Mouse (Mus musculus) MEL (cell line): ENCODE results near the gene Klra1. TPM values are rescaled to one million over a fixed set of nuclear protein-coding genes. Genes with fewer than 3 reads are reported as not detected.

ENCODE experiments used
- DNase-seq: peaks from one replicate; pipeline ENCODE4 v3.0.0; 2011; ENCODE audit warnings: low read depth, low spot score
- H3K27ac ChIP-seq: 2 replicates; pipeline ENCODE4 v1.5.1; 2012; ENCODE audit warnings: low read depth, mild to moderate bottlenecking, control low read depth, low read length, moderate library complexity; ENCODE audit not compliant: control insufficient read depth
- H3K27me3 ChIP-seq, 2 experiments: fragments of 150-350 bp in 1 of 2; sonication (generic) in 1 of 2; 2 replicates each; pipeline ENCODE4 v1.6.1; 2012; ENCODE audit warnings: low read length in 2 of 2, mild to moderate bottlenecking in 2 of 2, improper control_type of control experiment in 1 of 2, moderate library complexity in 1 of 2; ENCODE audit not compliant: insufficient read depth in 2 of 2, control insufficient read depth in 1 of 2
- H3K36me3 ChIP-seq, 2 experiments: 2 replicates each; pipeline ENCODE4 v1.6.1; 2012 to 2014; ENCODE audit warnings: low read length in 2 of 2, improper control_type of control experiment in 1 of 2, inconsistent platforms in 1 of 2, mild to moderate bottlenecking in 1 of 2; ENCODE audit not compliant: insufficient read depth in 2 of 2, control insufficient read depth in 1 of 2
- H3K4me1 ChIP-seq, 2 experiments: fragments of 150-350 bp in 1 of 2; sonication (generic) in 1 of 2; 2 replicates each; pipeline ENCODE4 v1.6.1; 2012; ENCODE audit warnings: low read length in 2 of 2, improper control_type of control experiment in 1 of 2, mild to moderate bottlenecking in 1 of 2; ENCODE audit not compliant: insufficient read depth in 2 of 2, control insufficient read depth in 1 of 2
- H3K4me3 ChIP-seq, 2 experiments: fragments of 150-350 bp in 1 of 2; sonication (generic) in 1 of 2; 2 replicates each; pipeline ENCODE4 v1.5.1; 2012; ENCODE audit warnings: low read depth in 2 of 2, low read length in 2 of 2, mild to moderate bottlenecking in 2 of 2, moderate library complexity in 2 of 2, control low read depth in 1 of 2, improper control_type of control experiment in 1 of 2; ENCODE audit not compliant: control insufficient read depth in 1 of 2, insufficient read depth in 1 of 2
- H3K79me2 ChIP-seq: 2 replicates; pipeline ENCODE4 v1.6.1; 2012; ENCODE audit warnings: mild to moderate bottlenecking, low read length, moderate library complexity; ENCODE audit not compliant: control insufficient read depth, poor library complexity, insufficient read depth
- H3K9ac ChIP-seq: 2 replicates; pipeline ENCODE4 v1.6.1; 2012; ENCODE audit warnings: low read depth, mild to moderate bottlenecking, control low read depth, low read length, moderate library complexity; ENCODE audit not compliant: control insufficient read depth, poor library complexity, severe bottlenecking
- H3K9me3 ChIP-seq: fragments of 150-350 bp; sonication (generic); replicated peaks from 2 replicates; pipeline ENCODE4 v1.6.1; 2012; ENCODE audit warnings: mild to moderate bottlenecking, low read length, improper control_type of control experiment, moderate library complexity; ENCODE audit not compliant: insufficient read depth
- CTCF ChIP-seq, 3 experiments: IDR thresholded peaks in 2 of 3; conservative IDR thresholded peaks in 1 of 3; 2 replicates each; pipeline ENCODE4 v1.5.1; 2011 to 2012; ENCODE audit warnings: low read length in 3 of 3, low read depth in 2 of 3, mild to moderate bottlenecking in 2 of 3, improper control_type of control experiment in 1 of 3, inconsistent platforms in 1 of 3, mixed read lengths in 1 of 3, moderate library complexity in 1 of 3; ENCODE audit not compliant: control insufficient read depth in 1 of 3, insufficient read depth in 1 of 3, poor library complexity in 1 of 3, severe bottlenecking in 1 of 3
- E2F4 ChIP-seq: IDR thresholded peaks from 2 replicates; pipeline ENCODE4 v1.6.1; 2011; ENCODE audit warnings: low read depth, low read length, improper control_type of control experiment, borderline replicate concordance
- EP300 ChIP-seq, 2 experiments: IDR thresholded peaks; 2 replicates each; pipeline ENCODE4 v1.6.1; 2011; ENCODE audit warnings: improper control_type of control experiment in 2 of 2, low read length in 2 of 2, low read depth in 1 of 2, mild to moderate bottlenecking in 1 of 2
- ETS1 ChIP-seq: IDR thresholded peaks from 2 replicates; pipeline ENCODE4 v1.6.1; 2012; ENCODE audit warnings: low read depth, mild to moderate bottlenecking, inconsistent platforms, low read length, improper control_type of control experiment, moderate library complexity
- GATA1 ChIP-seq: IDR thresholded peaks from 2 replicates; pipeline ENCODE4 v1.6.1; 2011; ENCODE audit warnings: low read depth, low read length, improper control_type of control experiment
- HCFC1 ChIP-seq: IDR thresholded peaks from 2 replicates; pipeline ENCODE4 v1.6.1; 2012; ENCODE audit warnings: low read depth, mild to moderate bottlenecking, inconsistent platforms, low read length, improper control_type of control experiment, moderate library complexity
- JUND ChIP-seq: IDR thresholded peaks from 2 replicates; pipeline ENCODE4 v1.6.1; 2011; ENCODE audit warnings: low read depth, mild to moderate bottlenecking, improper control_type of control experiment, low read length
- KAT2A ChIP-seq: conservative IDR thresholded peaks from 2 replicates; pipeline ENCODE4 v1.6.1; 2012; ENCODE audit warnings: low read depth, low read length, improper control_type of control experiment, inconsistent platforms
- MYB ChIP-seq: IDR thresholded peaks from 2 replicates; pipeline ENCODE4 v1.6.1; 2011; ENCODE audit warnings: mild to moderate bottlenecking, low read depth, low read length, improper control_type of control experiment
- MYC ChIP-seq: IDR thresholded peaks from 2 replicates; pipeline ENCODE4 v1.6.1; 2011; ENCODE audit warnings: low read depth, mild to moderate bottlenecking, low read length, improper control_type of control experiment, moderate library complexity
- NRF1 ChIP-seq: IDR thresholded peaks from 2 replicates; pipeline ENCODE4 v1.6.1; 2014; ENCODE audit warnings: low read depth, mild to moderate bottlenecking, inconsistent platforms, low read length, improper control_type of control experiment, moderate library complexity; ENCODE audit not compliant: poor library complexity, insufficient read depth, severe bottlenecking
- POLR2AphosphoS2 ChIP-seq: IDR thresholded peaks from 2 replicates; pipeline ENCODE4 v1.6.1; 2011; ENCODE audit warnings: low read length, improper control_type of control experiment
- POLR2AphosphoS5 ChIP-seq: IDR thresholded peaks from 2 replicates; pipeline ENCODE4 v1.6.1; 2012; ENCODE audit warnings: low read depth, borderline replicate concordance, mild to moderate bottlenecking, inconsistent platforms, low read length, moderate library complexity, mixed read lengths
- RAD21 ChIP-seq: IDR thresholded peaks from 2 replicates; pipeline ENCODE4 v1.6.1; 2011; ENCODE audit warnings: mild to moderate bottlenecking, low read depth, low read length, improper control_type of control experiment
- SIN3A ChIP-seq: IDR thresholded peaks from 2 replicates; pipeline ENCODE4 v1.6.1; 2012; ENCODE audit warnings: low read length, improper control_type of control experiment, inconsistent platforms
- TAL1 ChIP-seq: IDR thresholded peaks from 2 replicates; pipeline ENCODE4 v1.6.1; 2012; ENCODE audit warnings: mild to moderate bottlenecking, inconsistent platforms, low read length, moderate library complexity, mixed read lengths
- TBP ChIP-seq: IDR thresholded peaks from 2 replicates; pipeline ENCODE4 v1.8.0; 2011; ENCODE audit warnings: low read depth, low read length, improper control_type of control experiment
- USF1 ChIP-seq: IDR thresholded peaks from 2 replicates; pipeline ENCODE4 v1.6.1; 2014; ENCODE audit warnings: low read depth, mild to moderate bottlenecking, inconsistent platforms, low read length, improper control_type of control experiment, moderate library complexity
- ZC3H11A ChIP-seq: IDR thresholded peaks from 2 replicates; pipeline ENCODE4 v1.6.1; 2012; ENCODE audit warnings: low read depth, mild to moderate bottlenecking, inconsistent platforms, low read length, improper control_type of control experiment
- polyA plus RNA-seq, 2 experiments: library from polyadenylated mRNA; stranded (reverse) in 1 of 2; unstranded in 1 of 2; fragments of >175 nt in 1 of 2; fragments of >200 nt in 1 of 2; gene quantifications; 2 replicates each; pipeline versions ENCODE4 v1.2.1 to v1.2.4; 2012; ENCODE audit warnings: low replicate concordance in 2 of 2, low read depth in 1 of 2; ENCODE audit not compliant: insufficient read length in 2 of 2, insufficient read depth in 1 of 2, missing spikeins in 1 of 2
- total RNA-seq: library from RNA; depleted of rRNA; stranded (reverse); fragments of 300-350 nt; gene quantifications from 2 replicates; pipeline ENCODE4 v1.2.3, GENCODE M21; 2012; rRNA removed

Gene Klra1
- total and polyA plus RNA-seq, 3 experiments, result 0.10 to 0.12 TPM; not detected in 1

DNA sequence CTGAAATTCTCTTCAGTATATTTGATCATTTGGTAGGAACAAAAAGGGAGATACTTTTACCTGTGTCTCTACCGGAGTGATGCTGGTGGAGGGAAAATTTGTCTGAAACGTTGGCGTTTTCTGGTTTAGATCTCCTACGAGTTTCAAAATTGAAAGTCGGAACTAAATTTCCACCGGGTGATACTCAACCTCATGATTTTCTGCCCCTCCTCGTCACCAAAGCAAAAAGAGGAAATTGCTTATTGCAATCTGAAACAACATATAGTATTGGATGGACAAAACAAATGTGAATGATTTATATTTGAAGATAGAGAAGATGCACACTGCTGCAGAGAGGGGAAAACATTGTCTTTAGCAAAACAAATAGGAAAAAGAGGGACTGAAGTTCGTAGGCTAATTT is 49.3 kb downstream of the Klra1 start, which contains the start of gene Klra3:
TSS of gene Klra3 (minus strand) at position 164 of the 400 bp plus-strand sequence.
- peaks cover 4 to 21% of the 10 kb centered on the region in 2 experiments; a peak in 2 of 4 replicates for H3K4me1 ChIP-seq
- TF ChIP-seq JUND (no peak), NRF1 (no peak), E2F4 (no peak), CTCF (IDR thresholded peaks at IDR 0.05 in 2 of 3, conservative IDR thresholded peaks at IDR 0.05 in 1 of 3; ENCODE audit: control insufficient read depth in 1 of 3, insufficient read depth in 1 of 3, low read depth in 2 of 3, low read length in 3 of 3, poor library complexity in 1 of 3, severe bottlenecking in 1 of 3) (no peak), HCFC1 (no peak), ZC3H11A (no peak), USF1 (no peak), TAL1 (no peak), POLR2AphosphoS5 (no peak), MYB (no peak), MYC (no peak), ETS1 (no peak), POLR2AphosphoS2 (no peak), SIN3A (no peak), RAD21 (no peak), GATA1 (no peak), TBP (no peak), EP300 (IDR thresholded peaks at IDR 0.05; ENCODE audit: low read depth in 1 of 2, low read length in 2 of 2) (no peak), KAT2A (no peak)
- H3K36me3 ChIP-seq, result peaks cover 0 to 19% of the 10 kb centered on the region in 2 experiments; a peak in 2 of 4 replicates
- H3K9me3 ChIP-seq, result no peaks in the 10 kb centered on the region
- H3K27me3 ChIP-seq, result no peaks in the 10 kb centered on the region
- H3K79me2 ChIP-seq, result no peaks in the 10 kb centered on the region
- DNase-seq, result peak; percentile 57
- H3K4me3 ChIP-seq, result peak within 1 kb of the TSS; percentile 47 to 56
- H3K9ac ChIP-seq, result 0 out of 2 replicates have a peak within 1 kb of the TSS, but pooled peaks have one; percentile 38
- peak within 1 kb of the TSS; percentile 42 for H3K27ac ChIP-seq

Other genes with a start within 250 kb of the Klra1 start
- gene Klra9, start 193.8 kb downstream of the Klra1 start, total RNA-seq, result not detected in 2 replicates
- gene Klra9, start 193.8 kb downstream of the Klra1 start, polyA plus RNA-seq, result not detected
- not detected in 2 replicates for gene Klra7, start 153.6 kb downstream of the Klra1 start, total RNA-seq
- not detected for gene Klra7, start 153.6 kb downstream of the Klra1 start, polyA plus RNA-seq
- not detected in 2 replicates for gene Klra10, start 104.9 kb downstream of the Klra1 start, total RNA-seq
- not detected for gene Klra10, start 104.9 kb downstream of the Klra1 start, polyA plus RNA-seq
- 0.08 and 0.23 TPM in 2 replicates for gene Klra3, start 49.3 kb downstream of the Klra1 start, total RNA-seq
- not detected for gene Klra3, start 49.3 kb downstream of the Klra1 start, polyA plus RNA-seq